Mouse (Mus musculus) telencephalon, adult 2 months (tissue): Measurements from ENCODE around the gene Cdk17.

Experiments
- DNase-seq: peaks from one replicate; pipeline ENCODE4 v3.0.0-alpha.2; 2011; ENCODE audit warnings: low read depth, low spot score

Cdk17 gene

GRCm38 (mm10) chr10:93288336-93288735 is 127.7 kb downstream of the Cdk17 start:
- no peak for DNase-seq

- DNase-seq, result no peak
Observed at GRCm38 (mm10) chr10:93289404-93289803, 128.7 kb downstream of the Cdk17 start.

GRCm38 (mm10) chr10:93291352-93291751 is 130.7 kb downstream of the Cdk17 start:
- DNase-seq, result no peak

DNA sequence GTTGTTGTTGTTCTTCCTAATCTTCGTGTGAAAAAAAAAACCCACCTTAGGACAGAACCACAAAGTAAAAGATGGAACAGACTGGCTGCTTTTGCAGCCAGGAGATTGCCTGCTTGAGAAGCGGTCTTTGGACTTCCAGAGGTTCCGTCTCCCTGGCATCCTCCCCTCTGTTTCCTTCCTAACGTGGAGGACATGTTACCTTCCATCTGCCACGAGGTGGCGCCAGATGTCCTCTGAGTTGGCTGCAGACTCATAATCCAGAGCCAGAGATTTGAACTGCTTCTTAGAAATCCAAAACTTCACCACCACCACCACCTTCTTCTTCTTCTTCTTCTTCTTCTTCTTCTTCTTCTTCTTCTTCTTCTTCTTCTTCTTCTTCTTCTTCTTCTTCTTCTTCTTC is 131.2 kb downstream of the Cdk17 start:
- no peak for DNase-seq

DNA sequence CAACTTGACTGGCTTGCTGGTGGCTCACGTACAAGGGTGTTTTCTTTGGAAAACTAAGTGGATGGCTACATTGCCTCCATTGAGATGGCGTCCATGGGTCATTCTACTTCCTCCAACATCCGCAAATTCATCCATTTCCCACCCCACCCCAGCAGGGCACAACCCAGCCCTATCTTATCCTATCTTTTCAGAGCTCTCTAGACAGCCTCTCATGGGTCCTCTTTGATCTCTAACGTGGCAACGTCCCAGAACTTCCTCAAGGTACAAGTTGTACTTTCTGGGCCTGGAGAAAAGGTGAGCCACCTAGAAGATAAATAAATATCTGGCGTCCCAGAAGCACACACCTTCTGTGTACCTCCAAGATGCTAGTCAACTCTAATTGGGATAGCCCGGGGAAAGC is 132.9 kb downstream of the Cdk17 start:
- DNase-seq, result no peak

GRCm38 (mm10) chr10:93294547-93295219 is 134.0 kb downstream of the Cdk17 start:
- no peak for DNase-seq

- DNase-seq, result no peak
Observed at GRCm38 (mm10) chr10:93297774-93298173, 137.1 kb downstream of the Cdk17 start.

GRCm38 (mm10) chr10:93298208-93298607 is 137.5 kb downstream of the Cdk17 start:
- DNase-seq, result no peak

DNA sequence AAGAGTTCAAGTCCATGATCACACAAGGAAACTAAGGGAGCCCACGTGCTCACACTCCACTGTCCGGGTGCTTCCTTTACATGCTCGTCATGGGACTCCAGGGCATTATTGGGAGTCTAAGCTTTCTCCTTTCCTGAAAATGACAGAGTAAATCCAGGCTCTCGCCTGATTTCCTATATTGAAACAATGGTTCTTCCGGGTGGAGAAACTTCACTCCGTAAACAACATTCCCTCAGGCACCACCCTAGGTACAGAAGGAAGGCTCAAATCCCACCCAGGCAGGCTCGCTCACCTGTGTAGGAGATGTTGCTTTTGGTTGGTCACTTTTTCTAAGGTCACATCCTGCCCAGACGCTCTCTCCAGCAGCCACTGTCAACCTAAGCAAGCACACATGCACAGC is 141.2 kb downstream of the Cdk17 start:
- DNase-seq, result no peak

GRCm38 (mm10) chr10:93303231-93303630 is 142.6 kb downstream of the Cdk17 start:
- no peak for DNase-seq

DNA sequence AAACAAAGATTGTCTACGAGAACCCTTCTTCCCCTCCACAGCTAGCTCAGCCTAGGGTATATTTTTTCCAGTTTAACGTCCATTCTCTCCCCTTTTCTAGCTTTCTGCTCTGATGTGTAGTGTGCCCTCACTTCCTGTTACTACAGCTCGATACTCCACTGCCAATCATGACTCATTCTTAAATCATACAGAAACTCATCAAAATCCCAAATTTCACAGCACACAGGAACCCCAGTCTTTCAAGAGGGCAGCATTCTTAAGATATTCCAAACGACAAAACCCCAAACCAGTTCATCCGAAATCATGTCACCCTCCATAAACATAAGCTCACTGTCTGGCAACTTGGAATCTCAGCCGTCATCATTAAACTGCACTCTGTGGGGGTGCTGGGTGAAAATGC is 145.3 kb downstream of the Cdk17 start:
- DNase-seq, result no peak

GRCm38 (mm10) chr10:93306367-93306766 is 145.7 kb downstream of the Cdk17 start:
- DNase-seq, result no peak

- peak; percentile 67 for DNase-seq
Observed at GRCm38 (mm10) chr10:93309131-93309933, 148.7 kb downstream of the Cdk17 start.

DNA sequence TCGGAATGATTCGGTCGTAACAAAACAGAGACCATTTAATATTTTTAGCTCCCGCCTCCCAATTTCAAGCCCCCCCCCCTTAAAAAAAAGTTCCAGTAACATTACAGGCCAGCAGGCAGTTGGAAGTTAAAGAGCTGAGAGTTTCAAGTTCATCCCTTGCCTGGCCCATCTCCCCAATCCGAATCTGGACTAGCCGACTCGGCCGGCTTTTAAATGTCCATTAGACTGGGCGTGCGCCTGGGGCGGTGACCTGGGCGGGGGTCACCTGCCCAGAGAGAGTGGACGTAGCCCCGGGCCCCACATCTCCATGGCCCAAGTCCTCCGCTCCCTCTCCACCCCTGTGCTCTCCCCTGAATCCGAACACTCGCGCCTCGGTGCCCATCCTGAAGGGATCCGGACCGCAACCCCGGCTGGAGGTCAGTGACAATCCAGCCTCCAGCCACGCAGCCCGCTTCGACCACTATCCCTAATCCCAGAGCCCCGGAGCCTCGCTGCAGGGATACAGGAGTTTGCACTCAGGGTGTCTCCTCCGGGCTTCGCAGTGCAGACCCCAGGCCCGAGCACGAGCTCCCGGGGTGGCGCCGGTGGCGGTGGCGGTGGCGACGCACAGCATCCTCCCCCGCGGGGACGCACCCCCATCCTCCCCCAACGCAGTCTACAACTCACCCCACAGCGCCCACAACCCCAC is 149.4 kb downstream of the Cdk17 start:
- DNase-seq, result no peak

GRCm38 (mm10) chr10:93310721-93311411 is 150.2 kb downstream of the Cdk17 start, which contains the start of gene Elk3:
TSS of gene Elk3 (minus strand) at chr10:93311135.
- DNase-seq, result no peak

DNA sequence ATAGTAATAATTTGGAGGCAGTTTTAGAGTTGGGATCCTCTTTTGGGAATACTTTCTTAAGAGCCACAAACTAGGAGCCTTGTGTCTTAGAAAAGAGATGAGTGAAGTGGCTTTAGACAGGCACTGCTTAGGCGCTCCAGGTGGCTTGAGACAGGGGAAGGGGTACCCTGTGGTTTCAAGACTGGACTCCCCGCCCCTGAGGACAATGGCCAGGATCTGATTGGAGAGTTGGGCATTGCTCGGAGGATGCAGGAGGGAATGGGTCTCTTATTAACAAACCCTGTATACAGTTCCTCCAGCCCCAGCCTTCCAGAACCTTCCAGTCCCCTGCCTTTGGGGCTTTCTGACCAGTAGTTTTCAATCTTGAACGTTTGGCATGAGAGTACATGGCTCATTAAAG is 150.9 kb downstream of the Cdk17 start:
- DNase-seq, result no peak
